Mouse (Mus musculus) kidney, postnatal 36 days (tissue): Measurements from ENCODE around the gene Cep97.
A peak's percentile ranks its signal among the peaks of the same experiment; 100 is the strongest.
"Not testable (repeated sequence)": the region's sequence is repeated elsewhere in the genome, so short reads cannot be mapped to it uniquely, and the experiment has no call there.

Experiments used
- DNase-seq, 2 experiments: peaks; one replicate each; pipeline ENCODE4 v3.0.0; 2021 to 2022; ENCODE audit warnings: mixed read lengths in 2 of 2

The Cep97 gene

GRCm38 (mm10) chr16:55889451-55889850 lies 45.2 kb downstream of the Cep97 start:
- DNase-seq, result peak in 1 of 2 experiments; percentile 36

- no peak for DNase-seq
Measured at GRCm38 (mm10) chr16:55888584-55888960, 46.1 kb downstream of the Cep97 start.

GRCm38 (mm10) chr16:55887814-55888583 lies 46.7 kb downstream of the Cep97 start:
- no peak for DNase-seq

- DNase-seq, result no peak
Measured at GRCm38 (mm10) chr16:55884246-55884645, 50.4 kb downstream of the Cep97 start.

DNA sequence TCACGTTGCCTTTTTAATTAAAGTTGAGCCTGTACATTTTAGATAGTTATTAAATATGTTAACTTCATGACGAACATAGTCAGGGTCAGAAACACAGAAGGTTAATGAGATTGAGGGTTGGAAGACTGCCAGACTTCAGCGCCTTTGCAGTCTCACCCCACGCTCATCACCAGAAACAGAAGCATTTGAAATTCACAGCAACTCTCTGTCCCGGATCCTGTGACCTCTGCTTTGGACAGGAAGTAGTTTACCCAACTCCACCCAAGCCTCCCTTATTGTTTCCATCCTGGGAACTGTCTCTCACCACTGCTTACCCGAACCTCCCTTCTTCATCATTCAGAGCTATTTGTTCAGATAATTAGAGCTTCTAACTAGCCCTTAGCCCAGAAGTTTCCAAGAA lies 58.6 kb downstream of the Cep97 start:
- no peak for DNase-seq

GRCm38 (mm10) chr16:55863832-55864231 lies 70.8 kb downstream of the Cep97 start:
- DNase-seq, result no peak

GRCm38 (mm10) chr16:55863149-55863815 lies 71.4 kb downstream of the Cep97 start:
- peak; percentile 75 to 83 for DNase-seq

DNA sequence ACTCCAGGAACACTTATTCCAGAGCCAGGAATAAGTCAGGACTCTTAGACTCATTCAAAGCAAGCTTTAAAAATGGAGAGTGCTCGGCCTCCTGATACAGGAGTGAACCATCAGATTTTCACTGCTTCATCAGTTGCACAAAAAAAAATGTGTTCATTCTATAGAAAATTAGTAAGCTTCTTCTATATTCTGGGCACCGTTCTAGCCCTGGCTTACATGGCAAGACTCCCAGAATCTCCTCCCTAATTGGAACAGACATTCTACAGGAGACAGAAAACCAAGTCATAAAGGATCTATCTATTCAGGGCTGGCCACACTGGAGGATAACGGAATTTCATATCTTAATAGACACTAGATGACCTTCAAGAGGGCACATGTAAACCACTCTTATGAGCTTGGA lies 73.6 kb downstream of the Cep97 start:
- no peak for DNase-seq

DNA sequence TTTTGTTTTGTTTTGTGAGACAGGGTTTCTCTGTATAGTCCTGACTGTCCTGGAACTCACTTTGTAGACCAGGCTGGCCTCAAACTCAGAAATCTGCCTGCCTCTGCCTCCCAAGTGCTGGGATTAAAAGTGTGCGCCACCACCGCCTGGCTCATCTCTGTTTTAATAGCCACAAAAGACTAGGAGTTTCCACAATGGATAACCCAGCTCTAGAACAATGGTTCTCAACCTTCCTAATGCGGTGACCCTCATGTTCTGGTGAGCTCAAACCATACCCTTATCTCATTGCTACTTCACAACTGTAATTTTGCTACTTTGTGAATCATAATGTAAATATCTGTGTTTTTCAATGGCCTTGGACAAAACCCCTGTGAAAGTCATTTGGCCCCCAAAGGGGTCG lies 75.2 kb downstream of the Cep97 start:
- not testable (repeated sequence) for DNase-seq

- peak; percentile 77 to 89 for DNase-seq
Measured at GRCm38 (mm10) chr16:55858465-55858864, 76.2 kb downstream of the Cep97 start.

GRCm38 (mm10) chr16:55852943-55853727 lies 81.5 kb downstream of the Cep97 start:
- DNase-seq, result peak; percentile 78 to 91

DNA sequence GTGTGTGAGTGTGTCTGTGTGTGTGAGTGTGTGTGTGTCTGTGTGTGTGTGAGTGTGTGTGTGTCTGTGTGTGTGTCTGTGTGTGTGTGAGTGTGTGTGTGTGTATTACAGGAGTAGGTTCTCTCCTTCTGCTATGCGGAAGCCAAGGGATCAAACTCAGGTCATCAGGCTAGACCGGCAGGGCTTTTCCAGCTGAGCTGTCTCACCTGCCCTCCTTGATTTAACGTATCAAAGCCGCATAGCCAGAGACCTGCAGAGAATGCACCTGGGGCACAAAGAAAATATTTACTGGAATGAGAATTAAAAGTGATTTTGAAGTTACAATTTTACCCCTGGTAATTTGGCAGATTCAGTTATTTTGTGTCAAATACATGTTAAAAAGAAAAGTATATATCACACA lies 82.1 kb downstream of the Cep97 start:
- DNase-seq, result no peak

- DNase-seq, result no peak
Measured at GRCm38 (mm10) chr16:55850485-55850884, 84.2 kb downstream of the Cep97 start.
